Mouse (Mus musculus): ENCODE measurements around the gene Lrrc25. TPM values are rescaled to one million over a fixed set of nuclear protein-coding genes. Genes with fewer than 3 reads are reported as not detected.
A peak's percentile ranks its signal among the peaks of the same experiment; 100 is the strongest.

Lrrc25 gene
- polyA plus RNA-seq, 1 experiment, result not detected

DNA sequence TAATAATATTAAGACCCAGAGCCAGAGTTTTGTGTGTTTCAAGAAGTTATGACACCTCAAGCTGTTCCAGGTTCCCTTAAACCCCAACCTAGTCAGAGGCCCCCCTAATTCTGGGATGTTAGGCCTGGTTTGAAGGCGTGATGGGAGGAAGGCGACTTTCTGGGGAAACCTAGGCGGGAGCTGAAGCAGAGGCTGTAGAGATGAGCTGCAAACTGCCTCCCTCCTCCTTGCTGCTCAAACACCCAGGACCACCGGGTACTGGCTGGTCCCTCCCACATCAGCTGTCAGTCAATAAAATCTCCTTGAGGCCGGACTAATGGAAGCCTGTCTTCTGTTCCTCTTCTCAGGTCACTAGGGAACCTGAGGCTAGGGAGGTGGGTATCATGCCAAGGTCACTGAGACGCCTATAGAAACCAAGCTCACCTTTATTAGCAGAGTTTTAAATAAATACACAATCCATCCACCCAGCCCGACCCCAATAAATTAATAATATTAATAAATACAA lies 13.1 kb downstream of the Lrrc25 start:
- 0 out of 2 replicates have a peak overlapping the region, but pooled peaks have one; percentile 67 for H3K4me3 ChIP-seq (ENCODE audit: insufficient read depth, low read depth, low read length)
- no peak for TF ChIP-seq CTCF (IDR thresholded peaks at IDR 0.05; ENCODE audit: insufficient read depth, low read depth, low read length)
- TF ChIP-seq POLR2A (IDR thresholded peaks at IDR 0.05; ENCODE audit: insufficient read depth, low read depth, low read length), result no peak
- H3K27ac ChIP-seq (ENCODE audit: insufficient read depth, low read depth, low read length), result 0 out of 2 replicates have a peak overlapping the region, but pooled peaks have one; percentile 3
- 54% methylated on average over 7 of the region's 7 CpGs for WGBS
- peaks cover 24% of the 10 kb centered on the region for H3K4me1 ChIP-seq (ENCODE audit: control insufficient read depth, insufficient read depth, low read length)

DNA sequence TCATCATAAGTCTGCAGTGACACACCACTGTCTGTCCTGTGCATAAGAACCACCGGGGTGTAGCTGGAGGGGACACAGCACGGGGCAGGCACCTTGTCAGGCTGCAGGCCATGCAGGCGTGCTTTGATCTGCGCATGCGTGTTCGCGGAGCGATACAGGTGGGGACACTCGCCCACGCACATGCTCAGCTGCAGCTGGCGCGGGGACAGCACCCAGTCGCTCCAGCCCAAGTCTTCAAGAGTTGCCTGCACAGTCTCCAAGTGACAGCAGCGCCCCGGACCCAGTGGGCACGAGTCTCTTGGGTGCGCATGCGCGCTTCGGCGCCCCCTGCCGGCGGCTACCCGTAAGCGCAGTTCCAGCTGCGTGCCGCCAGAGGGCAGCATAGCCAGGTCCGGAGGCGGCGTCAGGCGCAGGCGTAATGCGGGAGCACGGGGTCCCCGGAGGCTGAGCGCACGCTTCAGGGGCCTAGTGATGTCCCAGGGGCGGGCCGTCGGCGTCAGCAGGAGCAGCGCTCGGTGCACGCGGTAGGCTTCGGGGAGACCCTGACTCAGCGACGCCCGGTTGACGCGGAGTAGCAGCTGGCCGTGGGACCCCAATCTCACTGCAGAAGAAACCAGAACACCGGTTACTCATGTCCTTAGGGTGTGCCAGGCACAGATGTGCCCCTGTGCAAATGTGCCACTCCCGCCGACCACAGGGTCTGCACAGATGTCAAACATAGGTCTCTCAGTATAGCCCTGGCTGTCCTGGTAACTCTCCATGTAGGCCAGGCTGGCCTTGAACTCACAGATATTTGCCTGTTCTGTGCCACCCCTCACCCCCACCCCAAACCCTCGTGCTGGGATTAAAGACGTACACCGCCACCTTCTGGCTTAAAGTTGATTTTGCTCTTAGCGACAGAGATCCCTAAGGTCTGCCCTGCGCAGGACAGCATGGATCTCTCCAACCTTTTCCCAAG lies 13.9 kb downstream of the Lrrc25 start:
- 1% methylated on average over 60 of the region's 60 CpGs for WGBS
- peaks cover 24% of the 10 kb centered on the region for H3K4me1 ChIP-seq (ENCODE audit: control insufficient read depth, insufficient read depth, low read length)
- TF ChIP-seq POLR2A (IDR thresholded peaks at IDR 0.05; ENCODE audit: insufficient read depth, low read depth, low read length), result peak; percentile 33
- peak; percentile 100 for TF ChIP-seq CTCF (IDR thresholded peaks at IDR 0.05; ENCODE audit: insufficient read depth, low read depth, low read length)

DNA sequence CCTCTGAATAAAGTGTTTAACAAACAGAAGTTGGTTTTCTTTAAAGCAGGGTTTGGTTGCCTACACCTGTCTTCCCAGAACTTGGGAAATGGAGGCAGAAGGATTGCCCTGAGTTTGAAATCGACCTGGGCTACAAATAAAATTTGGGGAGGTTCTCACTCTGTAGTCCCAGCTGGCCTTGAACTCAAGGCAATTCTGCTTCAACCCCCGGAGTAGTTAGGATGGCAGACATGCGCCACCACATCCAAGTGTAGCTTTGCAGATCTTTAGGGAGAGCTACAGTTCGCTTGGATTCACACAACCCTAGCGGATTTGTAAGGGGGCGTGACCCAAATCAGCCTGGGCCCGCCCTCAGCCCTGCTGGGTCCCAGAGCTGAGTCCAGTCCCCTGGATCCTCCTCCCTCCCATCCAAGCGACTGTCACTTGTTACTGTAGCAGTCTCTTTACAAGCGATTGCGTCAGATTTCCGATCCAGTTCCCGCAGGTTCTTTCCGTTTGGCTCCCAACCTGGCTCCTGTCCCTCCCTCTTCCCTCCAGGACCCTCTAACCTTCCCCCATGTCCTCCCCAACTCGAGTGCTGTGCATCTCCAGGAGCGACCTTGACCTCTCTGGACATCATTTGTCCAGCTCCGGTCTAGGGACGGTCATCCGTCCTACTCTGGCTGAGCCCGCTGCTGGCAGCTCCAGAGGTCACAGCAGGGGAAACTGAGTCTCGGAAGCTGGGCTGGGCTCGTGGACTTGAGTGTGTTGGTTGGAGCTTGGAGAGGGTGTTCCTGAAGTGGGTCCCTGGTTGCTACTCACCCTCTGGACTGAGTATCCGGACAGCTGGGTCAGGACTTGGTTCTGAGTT lies 14.8 kb downstream of the Lrrc25 start:
- no peak overlapping the region for H3K4me3 ChIP-seq (ENCODE audit: insufficient read depth, low read depth, low read length)
- H3K4me1 ChIP-seq (ENCODE audit: control insufficient read depth, insufficient read depth, low read length), result peaks cover 24% of the 10 kb centered on the region
- no peak for TF ChIP-seq POLR2A (IDR thresholded peaks at IDR 0.05; ENCODE audit: insufficient read depth, low read depth, low read length)
- no peak for TF ChIP-seq CTCF (IDR thresholded peaks at IDR 0.05; ENCODE audit: insufficient read depth, low read depth, low read length)
- 20% methylated on average over 22 of the region's 22 CpGs for WGBS
- no peak overlapping the region for H3K27ac ChIP-seq (ENCODE audit: insufficient read depth, low read depth, low read length)

More for the DNA sequence above, 13.9 kb downstream of the Lrrc25 start:
- H3K4me3 ChIP-seq (ENCODE audit: insufficient read depth, low read depth, low read length), result peak overlapping the region; percentile 67
- peak overlapping the region; percentile 95 for H3K27ac ChIP-seq (ENCODE audit: insufficient read depth, low read depth, low read length)

DNA sequence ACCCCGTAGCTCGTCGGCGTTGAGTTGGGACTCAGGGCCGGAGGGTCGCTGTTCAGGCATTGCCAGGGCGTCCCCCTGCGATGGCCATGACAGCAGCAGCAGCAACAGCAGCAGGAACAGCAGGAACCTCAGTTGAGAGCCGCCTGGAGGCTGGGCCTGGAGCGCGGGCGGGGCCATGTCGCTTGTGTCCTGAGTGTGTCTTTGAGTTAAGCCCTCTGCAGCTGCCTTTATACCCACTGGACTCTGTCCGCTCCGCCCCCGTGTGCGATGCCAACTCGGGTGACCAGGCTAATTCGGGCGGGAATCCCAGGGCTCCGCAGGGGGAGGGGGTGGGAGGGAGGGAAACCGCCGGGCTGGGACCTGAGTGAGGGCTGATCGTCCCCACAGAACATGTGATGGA lies 15.5 kb downstream of the Lrrc25 start:
- H3K4me1 ChIP-seq (ENCODE audit: control insufficient read depth, insufficient read depth, low read length), result peaks cover 24% of the 10 kb centered on the region
- TF ChIP-seq POLR2A (IDR thresholded peaks at IDR 0.05; ENCODE audit: insufficient read depth, low read depth, low read length), result no peak
- no peak for TF ChIP-seq CTCF (IDR thresholded peaks at IDR 0.05; ENCODE audit: insufficient read depth, low read depth, low read length)
- H3K4me3 ChIP-seq (ENCODE audit: insufficient read depth, low read depth, low read length), result no peak overlapping the region
- no peak overlapping the region for H3K27ac ChIP-seq (ENCODE audit: insufficient read depth, low read depth, low read length)
- 10% methylated on average over 24 of the region's 24 CpGs for WGBS

DNA sequence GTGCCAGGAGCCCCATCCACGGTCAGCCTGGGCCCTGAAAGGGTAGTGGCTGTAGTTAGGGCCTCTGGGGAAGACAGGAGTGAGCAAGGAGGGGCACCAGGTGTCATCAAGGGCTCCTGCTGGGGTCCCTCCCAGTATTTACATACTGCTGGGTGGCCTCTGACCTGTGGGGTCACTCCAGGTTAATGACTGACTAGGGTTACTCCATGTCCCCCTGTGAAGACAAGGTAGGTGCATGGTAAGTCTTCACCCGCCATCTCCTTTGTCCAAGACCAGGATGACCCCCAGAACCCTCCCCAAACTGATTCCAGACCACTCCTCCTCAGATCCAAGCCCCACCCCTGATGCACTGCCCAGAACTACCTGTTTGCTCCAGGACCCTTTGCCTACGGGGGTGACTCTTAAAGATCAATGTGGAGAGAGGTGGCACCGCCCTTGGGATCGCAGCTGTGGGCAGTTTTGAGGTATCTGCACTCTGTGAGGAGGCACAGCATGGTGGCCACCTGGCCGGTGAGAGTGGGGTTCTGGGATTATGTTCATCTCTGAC lies 16.5 kb downstream of the Lrrc25 start, which contains the start of gene Gdf15:
Gene Gdf15 (minus strand): TSS at position 111 of the 547 bp plus-strand sequence.
- no peak for TF ChIP-seq CTCF (IDR thresholded peaks at IDR 0.05; ENCODE audit: insufficient read depth, low read depth, low read length)
- no peak for TF ChIP-seq POLR2A (IDR thresholded peaks at IDR 0.05; ENCODE audit: insufficient read depth, low read depth, low read length)
- no peak within 1 kb of the TSS for H3K27ac ChIP-seq (ENCODE audit: insufficient read depth, low read depth, low read length)
- WGBS, result 92% methylated on average over 6 of the region's 6 CpGs
- H3K4me3 ChIP-seq (ENCODE audit: insufficient read depth, low read depth, low read length), result no peak within 1 kb of the TSS
- H3K4me1 ChIP-seq (ENCODE audit: control insufficient read depth, insufficient read depth, low read length), result peaks cover 24% of the 10 kb centered on the region

DNA sequence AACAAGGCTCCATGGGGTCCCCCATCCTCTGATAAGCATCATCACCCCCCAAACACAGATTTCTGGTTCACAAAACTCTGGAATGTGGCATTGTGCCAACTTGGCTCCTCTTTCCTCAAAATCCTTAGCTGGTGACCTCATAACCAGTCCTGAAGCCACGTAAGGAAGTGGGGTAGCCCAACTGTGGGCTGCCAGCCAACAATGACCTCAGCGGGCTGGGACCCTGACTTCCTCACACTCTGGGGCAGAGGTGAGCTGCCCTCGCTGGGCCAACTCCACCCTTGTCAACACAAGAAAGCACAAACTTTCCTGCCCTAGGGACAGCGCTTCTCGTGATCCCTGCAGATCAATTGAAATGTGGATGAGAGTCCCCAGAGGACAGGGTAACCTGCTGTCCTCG lies 18.1 kb downstream of the Lrrc25 start:
- 61% methylated on average over 6 of the region's 6 CpGs for WGBS
- H3K4me3 ChIP-seq (ENCODE audit: insufficient read depth, low read depth, low read length), result no peak overlapping the region
- no peak overlapping the region for H3K27ac ChIP-seq (ENCODE audit: insufficient read depth, low read depth, low read length)
- TF ChIP-seq CTCF (IDR thresholded peaks at IDR 0.05; ENCODE audit: insufficient read depth, low read depth, low read length) (no peak), POLR2A (IDR thresholded peaks at IDR 0.05; ENCODE audit: insufficient read depth, low read depth, low read length) (no peak)
- peaks cover 22% of the 10 kb centered on the region for H3K4me1 ChIP-seq (ENCODE audit: control insufficient read depth, insufficient read depth, low read length)

DNA sequence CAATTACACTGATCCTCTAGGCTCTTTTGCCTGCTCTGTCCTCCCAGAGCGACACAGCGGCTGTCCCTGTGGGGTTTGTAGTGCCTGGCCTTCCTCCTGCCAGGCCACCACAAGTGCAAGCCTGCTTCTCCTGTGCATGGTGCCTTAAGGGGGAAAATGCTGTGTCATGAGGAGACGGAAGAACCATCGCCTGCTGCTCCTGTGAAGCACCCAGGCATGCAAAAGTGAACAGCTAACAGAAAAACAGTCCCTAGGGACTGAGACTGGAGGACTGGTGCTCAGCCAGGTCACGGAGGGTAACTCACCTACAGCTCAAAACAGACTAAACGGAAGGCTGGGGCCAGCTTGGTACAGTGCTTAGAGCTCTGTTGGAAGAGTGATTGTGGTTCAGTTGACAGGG lies 19.6 kb downstream of the Lrrc25 start:
- no peak for TF ChIP-seq CTCF (IDR thresholded peaks at IDR 0.05; ENCODE audit: insufficient read depth, low read depth, low read length)
- no peak for TF ChIP-seq POLR2A (IDR thresholded peaks at IDR 0.05; ENCODE audit: insufficient read depth, low read depth, low read length)
- no peak overlapping the region for H3K4me3 ChIP-seq (ENCODE audit: insufficient read depth, low read depth, low read length)
- H3K27ac ChIP-seq (ENCODE audit: insufficient read depth, low read depth, low read length), result no peak overlapping the region
- H3K4me1 ChIP-seq (ENCODE audit: control insufficient read depth, insufficient read depth, low read length), result peaks cover 10% of the 10 kb centered on the region
- 86% methylated on average over 6 of the region's 6 CpGs for WGBS

DNA sequence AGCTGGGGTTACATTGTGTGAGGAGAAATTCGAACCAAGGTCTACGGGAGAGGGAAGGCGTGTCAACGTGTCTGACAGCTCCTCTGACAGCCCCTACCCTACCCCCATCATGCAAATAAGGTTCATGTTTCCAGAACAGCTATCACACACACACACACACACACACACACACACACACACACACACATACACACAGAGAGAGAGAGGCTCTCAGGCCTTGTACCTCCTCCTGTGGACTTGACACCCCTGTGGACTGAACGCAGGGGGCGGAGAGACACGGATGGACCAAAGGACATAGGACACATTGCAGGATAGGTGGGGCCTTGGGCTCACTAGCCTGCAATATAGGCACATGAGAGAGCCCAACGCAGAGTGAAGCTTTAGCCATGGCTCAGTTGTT lies 20.9 kb downstream of the Lrrc25 start:
- WGBS, result 81% methylated on average over 8 of the region's 8 CpGs
- TF ChIP-seq POLR2A (IDR thresholded peaks at IDR 0.05; ENCODE audit: insufficient read depth, low read depth, low read length), result no peak
- no peak for TF ChIP-seq CTCF (IDR thresholded peaks at IDR 0.05; ENCODE audit: insufficient read depth, low read depth, low read length)
- H3K4me1 ChIP-seq (ENCODE audit: control insufficient read depth, insufficient read depth, low read length), result no peaks in the 10 kb centered on the region
- H3K27ac ChIP-seq (ENCODE audit: insufficient read depth, low read depth, low read length), result no peak overlapping the region
- H3K4me3 ChIP-seq (ENCODE audit: insufficient read depth, low read depth, low read length), result no peak overlapping the region
